Mouse (Mus musculus) liver, embryonic 16.5 days (tissue): ENCODE measurements at regions not wholly inside any gene's neighbourhood (a gene's known extent, or its start where the extent isn't known, plus 50 kb on each side); places are given as distances from the start of the nearest gene placed in this dataset.

Source experiments
- ATAC-seq: fragments of 200-750 bp; cut with Nextera tagmentation; 2 replicates; pipeline ENCODE4 v1.8.0; 2017; ENCODE audit warnings: low read depth, mild to moderate bottlenecking, moderate number of reproducible peaks, moderate library complexity
- H3K27ac ChIP-seq: fragments of 300-500 bp; sonication (generic); 2 replicates; pipeline ENCODE4 v1.5.1; 2014; ENCODE audit warnings: mild to moderate bottlenecking, low read length
- H3K27me3 ChIP-seq: fragments of 300-500 bp; sonication (generic); 2 replicates; pipeline ENCODE4 v1.6.1; 2014; ENCODE audit warnings: low read depth, low read length, mixed read lengths; ENCODE audit not compliant: control insufficient read depth, insufficient read depth
- H3K36me3 ChIP-seq: fragments of 300-500 bp; sonication (generic); 2 replicates; pipeline ENCODE4 v1.6.1; 2014; ENCODE audit warnings: mild to moderate bottlenecking; ENCODE audit not compliant: control insufficient read depth, insufficient read depth
- H3K4me1 ChIP-seq: fragments of 300-500 bp; sonication (generic); 2 replicates; pipeline ENCODE4 v1.6.1; 2014; ENCODE audit warnings: low read depth, low read length, mixed read lengths; ENCODE audit not compliant: control insufficient read depth
- H3K4me2 ChIP-seq: fragments of 300-500 bp; sonication (generic); 2 replicates; pipeline ENCODE4 v1.6.1; 2014; ENCODE audit warnings: low read depth, low read length, mixed read lengths
- H3K4me3 ChIP-seq: fragments of 300-500 bp; sonication (generic); 2 replicates; pipeline ENCODE4 v1.5.1; 2014; ENCODE audit warnings: low read depth, mild to moderate bottlenecking, low read length
- H3K9ac ChIP-seq: fragments of 300-500 bp; sonication (generic); 2 replicates; pipeline ENCODE4 v1.6.1; 2014; ENCODE audit warnings: low read depth, low read length
- H3K9me3 ChIP-seq: fragments of 300-500 bp; sonication (generic); replicated peaks from 2 replicates; pipeline ENCODE4 v1.6.1; 2016; ENCODE audit warnings: low read length; ENCODE audit not compliant: control insufficient read depth
- WGBS: fragments of 180-500 bp; shearing (Covaris S2); extraction: QIAGEN DNeasy Blood & Tissue Kit; methylation state at CpG from one replicate; pipeline ENCODE4 v1.1.7; 2014; ENCODE audit not compliant: insufficient replicate concordance; 5-methylcytosine and 5-hydroxymethylcytosine counted together

DNA sequence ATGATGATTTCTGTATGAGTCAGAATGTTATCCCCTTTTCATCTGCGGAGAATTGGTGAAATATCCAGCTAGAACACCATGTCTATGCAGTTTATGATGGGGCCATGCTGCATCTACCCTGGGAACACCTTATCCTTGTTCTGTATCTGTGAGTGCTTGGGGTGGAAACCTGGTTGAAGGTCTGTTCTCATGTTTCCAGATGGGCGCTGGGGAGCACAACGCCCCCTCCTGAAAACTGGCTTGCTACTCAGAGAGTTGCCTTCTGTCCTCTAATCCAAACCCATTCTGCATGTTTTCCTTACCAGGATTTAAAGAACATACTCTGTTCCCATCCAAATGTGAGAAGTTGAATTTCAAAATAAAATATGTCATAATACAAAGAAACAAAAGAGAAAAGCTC, 1239.5 kb upstream of the Zeb2 start:
- no peaks in the 10 kb centered on the region for H3K36me3 ChIP-seq
- ATAC-seq = no peak
- H3K9me3 ChIP-seq = no peaks in the 10 kb centered on the region
- WGBS = 68% methylated on average over 3 of the region's 3 CpGs
- no peak overlapping the region for H3K4me3 ChIP-seq
- H3K27me3 ChIP-seq = no peaks in the 10 kb centered on the region
- H3K27ac ChIP-seq = no peak overlapping the region
- H3K9ac ChIP-seq = no peak overlapping the region
- H3K4me1 ChIP-seq = no peaks in the 10 kb centered on the region
- H3K4me2 ChIP-seq = no peak overlapping the region

DNA sequence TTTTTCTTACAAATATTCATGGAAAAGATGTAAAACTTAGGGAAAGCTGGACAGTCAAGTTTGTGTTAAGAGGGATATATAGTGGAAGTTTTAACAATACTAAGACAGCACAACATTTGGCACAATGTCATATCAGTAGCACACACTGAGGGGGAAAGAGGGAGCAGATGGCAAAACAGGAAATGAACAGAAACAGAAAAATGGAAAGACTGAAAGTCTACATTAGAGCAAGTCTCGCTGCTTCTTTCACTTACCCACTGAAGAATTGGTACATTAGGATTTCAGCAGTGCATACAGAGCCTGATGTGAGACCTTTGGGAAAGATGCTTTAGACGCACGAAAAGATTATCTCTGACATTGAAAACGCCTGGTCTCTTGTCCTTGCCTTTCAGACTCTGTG, 1223.5 kb upstream of the Zeb2 start:
- WGBS = 57% methylated on average over 4 of the region's 4 CpGs
- Histone ChIP-seq H3K4me1 (no peaks in the 10 kb centered on the region), H3K27ac (no peak overlapping the region), H3K27me3 (no peaks in the 10 kb centered on the region), H3K4me2 (no peak overlapping the region), H3K9me3 (no peaks in the 10 kb centered on the region), H3K36me3 (no peaks in the 10 kb centered on the region), H3K4me3 (no peak overlapping the region), H3K9ac (no peak overlapping the region)
- no peak for ATAC-seq

DNA sequence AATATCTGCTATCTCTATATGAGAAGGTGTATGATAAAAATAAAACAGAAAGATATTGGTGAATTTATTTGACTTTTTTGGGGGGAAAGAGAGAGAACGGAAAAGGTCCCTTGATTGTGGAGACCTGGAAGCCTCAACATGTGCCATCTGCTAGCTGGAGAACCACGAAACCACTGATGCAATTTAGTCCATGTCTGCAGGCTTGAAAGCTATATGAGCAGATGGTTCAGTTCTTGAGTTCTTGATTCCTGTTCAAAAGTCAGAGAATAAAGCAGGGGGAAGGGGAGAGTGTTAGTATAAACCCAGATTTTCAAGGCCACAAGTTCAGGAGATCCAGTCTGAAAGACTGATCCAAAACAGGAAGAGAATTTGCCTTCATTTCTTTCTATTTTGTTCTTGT, 1199.5 kb upstream of the Zeb2 start:
- Histone ChIP-seq H3K4me1 (no peaks in the 10 kb centered on the region), H3K27me3 (no peaks in the 10 kb centered on the region), H3K9me3 (no peaks in the 10 kb centered on the region), H3K9ac (no peak overlapping the region), H3K4me3 (no peak overlapping the region), H3K36me3 (no peaks in the 10 kb centered on the region), H3K27ac (no peak overlapping the region), H3K4me2 (no peak overlapping the region)
- WGBS = 52% methylated on average over 2 of the region's 2 CpGs
- no peak for ATAC-seq

DNA sequence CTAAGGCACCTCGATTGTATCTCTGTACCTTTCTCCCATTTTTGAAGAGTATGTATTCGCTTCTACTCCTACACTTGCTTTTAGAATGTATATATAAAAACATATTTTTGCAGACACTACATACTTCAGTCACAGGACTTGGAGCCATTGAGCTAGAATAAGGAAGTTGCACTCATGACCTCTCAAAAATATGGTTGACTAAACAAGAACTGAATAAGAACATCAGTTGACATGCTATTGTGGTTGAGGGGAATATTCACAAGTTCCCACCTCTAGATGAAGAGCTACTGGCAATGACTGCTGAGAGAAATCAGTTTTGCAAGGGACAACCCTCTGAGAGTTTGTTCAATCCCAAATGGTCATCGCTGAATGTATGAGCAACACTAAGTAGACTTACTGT, 1198.0 kb upstream of the Zeb2 start:
- WGBS = 64% methylated on average over 3 of the region's 3 CpGs
- H3K4me1 ChIP-seq = no peaks in the 10 kb centered on the region
- H3K4me2 ChIP-seq = no peak overlapping the region
- H3K27me3 ChIP-seq = no peaks in the 10 kb centered on the region
- H3K9ac ChIP-seq = no peak overlapping the region
- no peak overlapping the region for H3K4me3 ChIP-seq
- no peak for ATAC-seq
- no peak overlapping the region for H3K27ac ChIP-seq
- H3K9me3 ChIP-seq = no peaks in the 10 kb centered on the region
- H3K36me3 ChIP-seq = no peaks in the 10 kb centered on the region

DNA sequence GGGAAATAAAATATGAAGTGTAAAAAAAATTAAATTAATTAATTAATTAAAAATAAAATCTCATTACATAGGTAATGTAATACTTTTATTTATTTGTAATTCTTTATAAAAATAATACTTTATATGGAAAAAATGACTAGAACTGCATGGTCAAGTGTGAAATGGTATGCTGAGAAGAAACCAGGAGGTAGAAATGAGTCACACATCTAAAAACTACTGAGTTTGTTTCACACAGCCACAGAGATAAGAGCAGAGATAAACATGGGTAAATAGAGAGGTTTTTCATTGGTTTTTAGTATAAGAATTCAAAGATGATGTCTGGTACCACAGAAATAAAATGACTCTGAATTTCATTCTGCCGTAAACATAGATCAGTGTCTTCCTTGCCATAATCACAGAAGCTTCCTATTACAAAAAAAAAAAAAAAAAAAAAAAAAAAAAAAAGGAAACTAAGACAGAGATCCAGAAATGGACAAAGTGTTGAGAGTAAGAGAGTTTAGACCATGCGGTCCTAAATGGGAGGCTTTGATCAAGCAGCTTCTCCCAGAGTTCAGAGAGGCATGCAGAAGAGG, 1190.5 kb upstream of the Zeb2 start:
- Histone ChIP-seq H3K27me3 (no peaks in the 10 kb centered on the region), H3K9ac (no peak overlapping the region), H3K36me3 (no peaks in the 10 kb centered on the region), H3K4me2 (no peak overlapping the region), H3K4me3 (no peak overlapping the region), H3K27ac (no peak overlapping the region), H3K4me1 (no peaks in the 10 kb centered on the region), H3K9me3 (no peaks in the 10 kb centered on the region)
- ATAC-seq = no peak
- 62% methylated on average over 2 of the region's 2 CpGs for WGBS

DNA sequence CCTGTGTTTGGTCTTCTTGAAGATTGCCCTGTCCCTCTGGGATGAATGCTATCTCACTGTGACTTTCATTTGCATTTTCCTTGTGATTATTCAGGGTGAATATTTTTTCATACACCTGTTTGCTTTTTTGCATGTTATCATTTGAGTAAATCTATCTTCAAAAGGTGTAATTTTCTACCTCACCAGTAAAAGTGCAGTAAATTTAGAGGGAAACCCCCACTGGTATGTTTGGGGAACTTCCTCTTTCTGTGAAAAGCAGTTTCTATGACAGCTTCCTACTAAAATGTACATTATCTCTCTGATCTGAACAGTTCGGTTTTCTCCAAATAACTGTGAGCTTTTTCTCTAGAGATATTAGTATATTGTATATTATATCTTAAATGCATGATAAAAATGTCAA, 1185.4 kb upstream of the Zeb2 start:
- no peak for ATAC-seq
- WGBS = 12% methylated on average over 1 of the region's 1 CpGs
- H3K4me2 ChIP-seq = no peak overlapping the region

GRCm38 (mm10) chr2:46297274-46297843, 1180.2 kb upstream of the Zeb2 start:
- H3K9ac ChIP-seq = no peak overlapping the region
- WGBS = 53% methylated on average over 2 of the region's 2 CpGs
- no peak overlapping the region for H3K4me3 ChIP-seq
- H3K27me3 ChIP-seq = no peaks in the 10 kb centered on the region
- H3K9me3 ChIP-seq = no peaks in the 10 kb centered on the region
- H3K27ac ChIP-seq = no peak overlapping the region
- no peak for ATAC-seq
- no peaks in the 10 kb centered on the region for H3K36me3 ChIP-seq
- no peaks in the 10 kb centered on the region for H3K4me1 ChIP-seq
- no peak overlapping the region for H3K4me2 ChIP-seq

More for the DNA sequence above, 1185.4 kb upstream of the Zeb2 start:
- Histone ChIP-seq H3K4me1 (no peaks in the 10 kb centered on the region), H3K36me3 (no peaks in the 10 kb centered on the region), H3K9ac (no peak overlapping the region), H3K27ac (no peak overlapping the region), H3K9me3 (no peaks in the 10 kb centered on the region), H3K27me3 (no peaks in the 10 kb centered on the region), H3K4me3 (no peak overlapping the region)

GRCm38 (mm10) chr2:46283929-46284598, 1166.9 kb upstream of the Zeb2 start:
- H3K36me3 ChIP-seq = no peaks in the 10 kb centered on the region
- 59% methylated on average over 5 of the region's 5 CpGs for WGBS
- no peaks in the 10 kb centered on the region for H3K4me1 ChIP-seq
- H3K27me3 ChIP-seq = no peaks in the 10 kb centered on the region
- H3K4me3 ChIP-seq = no peak overlapping the region
- H3K27ac ChIP-seq = no peak overlapping the region
- no peak for ATAC-seq
- H3K9ac ChIP-seq = no peak overlapping the region
- no peaks in the 10 kb centered on the region for H3K9me3 ChIP-seq
- no peak overlapping the region for H3K4me2 ChIP-seq

DNA sequence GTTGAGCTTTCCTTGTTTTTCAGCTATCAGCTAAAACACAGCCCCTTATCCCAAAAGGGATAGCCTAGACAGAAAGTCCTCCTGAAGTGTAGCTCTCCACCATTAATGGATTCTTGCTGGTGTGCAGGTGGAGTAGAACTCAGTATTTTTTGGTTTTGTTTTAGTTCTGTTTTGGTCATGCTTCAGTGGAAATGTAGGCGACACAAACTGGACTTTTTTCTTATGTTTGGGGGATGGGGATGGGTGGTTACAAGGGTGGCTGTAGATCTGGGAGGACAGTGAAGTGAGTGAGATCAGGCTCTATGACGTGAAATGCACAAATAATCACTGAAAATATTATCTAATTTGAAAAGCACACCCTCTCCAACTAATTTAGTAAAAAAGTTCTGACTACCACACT, 1163.6 kb upstream of the Zeb2 start:
- no peak overlapping the region for H3K4me2 ChIP-seq
- no peaks in the 10 kb centered on the region for H3K4me1 ChIP-seq
- H3K27me3 ChIP-seq = no peaks in the 10 kb centered on the region
- H3K9me3 ChIP-seq = no peaks in the 10 kb centered on the region
- no peak for ATAC-seq
- 67% methylated on average over 2 of the region's 2 CpGs for WGBS
- no peak overlapping the region for H3K4me3 ChIP-seq
- H3K27ac ChIP-seq = no peak overlapping the region
- H3K36me3 ChIP-seq = no peaks in the 10 kb centered on the region
- no peak overlapping the region for H3K9ac ChIP-seq
